Mouse (Mus musculus): Measurements from ENCODE around the gene Tmem41a. TPM values are rescaled to one million over a fixed set of nuclear protein-coding genes. Genes with fewer than 3 reads are reported as not detected.

The Tmem41a gene
- total and polyA plus RNA-seq, 3 experiments, result 43.5 to 87.1 (median 62.0) TPM

DNA sequence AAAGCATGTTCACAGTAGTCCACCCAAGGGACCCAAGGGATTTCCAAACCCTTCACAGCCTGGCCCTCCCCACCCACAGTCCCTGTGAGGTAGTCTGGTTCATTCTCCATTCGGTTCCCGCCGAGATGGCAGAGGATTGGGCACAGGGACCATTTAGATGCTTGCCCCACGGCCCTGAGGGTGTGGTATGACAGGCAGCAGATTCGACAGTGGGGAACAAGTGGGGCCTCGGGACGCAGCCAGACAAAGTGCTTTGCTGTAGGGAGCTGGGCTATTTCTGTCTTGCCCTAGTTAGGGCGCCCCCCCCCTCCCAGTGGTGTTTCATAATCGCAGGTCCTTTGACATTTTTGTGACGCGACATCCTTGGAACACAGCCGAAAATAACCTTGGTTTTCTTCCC is 8.2 kb upstream of the Tmem41a start:
- in situ Hi-C loops (cut with MboI; ENCODE audit: low pct_ligation_motif_present, low pct_unique_long_range_greater_than_20kb, low sequenced_read_pairs), result no loop called here
- H3K9me3 ChIP-seq (replicated peaks; ENCODE audit: low read length), result peaks cover 9% of the 10 kb centered on the region

DNA sequence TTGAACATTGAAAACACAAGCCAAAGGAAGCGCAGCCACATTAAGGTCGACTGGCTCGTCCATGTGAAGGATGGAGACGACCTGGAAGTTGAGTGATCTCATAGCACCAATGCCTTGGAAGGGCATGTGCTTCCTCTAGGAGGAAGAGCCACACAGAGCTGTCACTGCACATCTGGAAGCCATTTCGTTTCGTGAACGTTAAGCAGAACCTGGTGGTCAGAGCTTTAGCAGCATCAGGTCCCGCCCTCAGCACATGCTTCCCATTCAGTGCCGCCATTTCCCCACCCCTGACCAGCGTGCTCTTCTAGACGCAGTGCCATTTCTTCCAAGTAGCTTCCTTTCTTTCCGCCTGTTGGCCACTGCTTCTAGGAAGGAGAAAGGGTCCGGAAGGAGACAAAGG is 18.9 kb downstream of the Tmem41a start:
- H3K79me2 ChIP-seq (replicated peaks; ENCODE audit: control insufficient read depth, extremely low read depth, insufficient read depth, poor library complexity, severe bottlenecking), result no peaks in the 10 kb centered on the region
- DNase-seq (ENCODE audit: extremely low read depth), result no peak
- H3K27me3 ChIP-seq (replicated peaks), result no peaks in the 10 kb centered on the region
- no peak overlapping the region for H3K27ac ChIP-seq (ENCODE audit: insufficient read depth, low read depth)
- dilution Hi-C loops (cut with MboI; ENCODE audit: extremely low pct_ligation_motif_present, extremely low pct_unique_long_range_greater_than_20kb, low sequenced_read_pairs), result no loop called here
- in situ Hi-C loops (cut with MboI; ENCODE audit: low pct_ligation_motif_present, low pct_unique_long_range_greater_than_20kb, low sequenced_read_pairs), result no loop called here
- no peak overlapping the region for H3K9ac ChIP-seq (ENCODE audit: insufficient read depth, low read depth)
- H3K4me2 ChIP-seq (ENCODE audit: insufficient read depth, low read depth, poor library complexity, severe bottlenecking), result no peak overlapping the region
- H3K4me3 ChIP-seq (replicated peaks in 1 of 3; ENCODE audit: low read depth in 2 of 3, low read length in 2 of 3, poor library complexity in 1 of 3), result no peak overlapping the region
- H3K36me3 ChIP-seq (replicated peaks in 1 of 2; ENCODE audit: control insufficient read depth in 1 of 2, insufficient read depth in 1 of 2, low read length in 1 of 2), result peaks cover 11 to 45% of the 10 kb centered on the region in 2 experiments
- peaks cover 0 to 18% of the 10 kb centered on the region in 2 experiments; a peak in 2 of 4 replicates for H3K4me1 ChIP-seq (ENCODE audit: control insufficient read depth in 1 of 2, insufficient read depth in 2 of 2)
- H3K9me3 ChIP-seq (replicated peaks; ENCODE audit: low read length), result no peaks in the 10 kb centered on the region
- no peak for TF ChIP-seq E2F4 (IDR thresholded peaks at IDR 0.05; ENCODE audit: insufficient replicate concordance, low read depth, low read length)
- no peak for TF ChIP-seq NELFE (IDR thresholded peaks at IDR 0.05; ENCODE audit: low read depth, low read length)
- TF ChIP-seq TBP (conservative IDR thresholded peaks at IDR 0.05; ENCODE audit: low read depth, low read length), result no peak
- TF ChIP-seq MXI1 (IDR thresholded peaks at IDR 0.05; ENCODE audit: low read depth, low read length), result no peak
- TF ChIP-seq USF2 (conservative IDR thresholded peaks at IDR 0.05; ENCODE audit: low read depth, low read length), result no peak
- no peak for TF ChIP-seq MAFK (IDR thresholded peaks at IDR 0.05; ENCODE audit: insufficient replicate concordance, low read length)
- TF ChIP-seq ZNF384 (IDR thresholded peaks at IDR 0.05; ENCODE audit: low read depth, low read length), result no peak
- no peak for TF ChIP-seq JUN (IDR thresholded peaks at IDR 0.05; ENCODE audit: insufficient read depth, low read depth, low read length)
- TF ChIP-seq RAD21 (IDR thresholded peaks at IDR 0.05; ENCODE audit: low read depth, low read length), result no peak
- no peak for TF ChIP-seq MYC (IDR thresholded peaks at IDR 0.05; ENCODE audit: low read depth, low read length)
- no peak for TF ChIP-seq TCF12 (IDR thresholded peaks at IDR 0.05; ENCODE audit: low read depth, low read length)
- no peak for TF ChIP-seq MEF2A (IDR thresholded peaks at IDR 0.05; ENCODE audit: borderline replicate concordance, low read depth, low read length)
- TF ChIP-seq ELF1 (IDR thresholded peaks at IDR 0.05; ENCODE audit: low read depth, low read length), result no peak
- no peak for TF ChIP-seq JUND (conservative IDR thresholded peaks at IDR 0.05; ENCODE audit: low read depth, low read length)
- TF ChIP-seq BHLHE40 (IDR thresholded peaks at IDR 0.05; ENCODE audit: low read depth, low read length), result no peak

More for the DNA sequence above, 8.2 kb upstream of the Tmem41a start:
- TF ChIP-seq RAD21 (IDR thresholded peaks at IDR 0.05; ENCODE audit: low read depth, low read length) (no peak), ELF1 (IDR thresholded peaks at IDR 0.05; ENCODE audit: low read depth, low read length) (no peak), HCFC1 (IDR thresholded peaks at IDR 0.05; ENCODE audit: low read depth, low read length) (no peak), PAX5 (IDR thresholded peaks at IDR 0.05; ENCODE audit: low read length) (no peak), EP300 (IDR thresholded peaks at IDR 0.05; ENCODE audit: low read length) (no peak)
- no peak overlapping the region for H3K4me3 ChIP-seq (replicated peaks in 1 of 3; ENCODE audit: low read depth in 2 of 3, low read length in 2 of 3, poor library complexity in 1 of 3)
- dilution Hi-C loops (cut with MboI; ENCODE audit: extremely low pct_ligation_motif_present, extremely low pct_unique_long_range_greater_than_20kb, low sequenced_read_pairs), result no loop called here
- no peaks in the 10 kb centered on the region for H3K36me3 ChIP-seq (replicated peaks in 1 of 2; ENCODE audit: control insufficient read depth in 1 of 2, insufficient read depth in 1 of 2, low read length in 1 of 2)
- no peak overlapping the region for H3K9ac ChIP-seq (ENCODE audit: insufficient read depth, low read depth)
- no peaks in the 10 kb centered on the region for H3K79me2 ChIP-seq (replicated peaks; ENCODE audit: control insufficient read depth, extremely low read depth, insufficient read depth, poor library complexity, severe bottlenecking)
- H3K27ac ChIP-seq (ENCODE audit: insufficient read depth, low read depth), result no peak overlapping the region
- H3K27me3 ChIP-seq (replicated peaks), result no peaks in the 10 kb centered on the region
- DNase-seq (ENCODE audit: extremely low read depth), result no peak
- peaks cover 2 to 8% of the 10 kb centered on the region in 2 experiments; a peak in 2 of 4 replicates for H3K4me1 ChIP-seq (ENCODE audit: control insufficient read depth in 1 of 2, insufficient read depth in 2 of 2)
- H3K4me2 ChIP-seq (ENCODE audit: insufficient read depth, low read depth, poor library complexity, severe bottlenecking), result no peak overlapping the region
